Mouse (Mus musculus) testis, adult 2 months (tissue): ENCODE results near the gene Sec31b. TPM values are rescaled to one million over a fixed set of nuclear protein-coding genes. Genes with fewer than 3 reads are reported as not detected.
A peak's percentile ranks its signal among the peaks of the same experiment; 100 is the strongest.

Source experiments
- H3K27ac ChIP-seq: fragments of 200-500 bp; 2 replicates; pipeline ENCODE4 v1.5.1; 2012; ENCODE audit warnings: low read depth, low read length; ENCODE audit not compliant: control insufficient read depth, insufficient read depth
- H3K27me3 ChIP-seq: fragments of 200-500 bp; 2 replicates; pipeline ENCODE4 v1.6.1; 2012; ENCODE audit warnings: mild to moderate bottlenecking, low read length, moderate library complexity; ENCODE audit not compliant: control insufficient read depth, insufficient read depth
- H3K36me3 ChIP-seq: fragments of 200-500 bp; 2 replicates; pipeline ENCODE4 v1.6.1; 2012; ENCODE audit warnings: mild to moderate bottlenecking, low read length; ENCODE audit not compliant: control insufficient read depth, insufficient read depth
- H3K4me1 ChIP-seq: fragments of 200-500 bp; 2 replicates; pipeline ENCODE4 v1.6.1; 2012; ENCODE audit warnings: low read length; ENCODE audit not compliant: control insufficient read depth, insufficient read depth
- H3K4me3 ChIP-seq: fragments of 200-500 bp; 2 replicates; pipeline ENCODE4 v1.5.1; 2012; ENCODE audit warnings: low read depth, mild to moderate bottlenecking, low read length, moderate library complexity, mixed read lengths; ENCODE audit not compliant: control insufficient read depth
- CTCF ChIP-seq: fragments of 200-500 bp; IDR thresholded peaks from 2 replicates; pipeline ENCODE4 v1.5.1; 2012; ENCODE audit warnings: low read depth, mild to moderate bottlenecking, inconsistent platforms, low read length, moderate library complexity; ENCODE audit not compliant: control insufficient read depth, insufficient read depth, insufficient replicate concordance
- POLR2A ChIP-seq: fragments of 200-500 bp; IDR thresholded peaks from 2 replicates; pipeline ENCODE4 v1.6.1; 2012; ENCODE audit warnings: low read depth, mild to moderate bottlenecking, inconsistent platforms, low read length, moderate library complexity; ENCODE audit not compliant: control insufficient read depth
- polyA plus RNA-seq: library from polyadenylated mRNA; depleted of rRNA; stranded (reverse); fragments of >200 nt; gene quantifications from 2 replicates; pipeline ENCODE4 v1.2.3, GENCODE M21; 2012

The Sec31b gene
- polyA plus RNA-seq, 1 experiment, result 3.2 TPM

- H3K4me1 ChIP-seq, result peaks cover 21% of the 10 kb centered on the region
- no peak overlapping the region for H3K27ac ChIP-seq
- H3K36me3 ChIP-seq, result no peaks in the 10 kb centered on the region
- H3K4me3 ChIP-seq, result no peak overlapping the region
- TF ChIP-seq POLR2A (no peak), CTCF (no peak)
- H3K27me3 ChIP-seq, result peaks cover 5% of the 10 kb centered on the region; the same call in 1 of the 2 replicates
Measured at GRCm38 (mm10) chr19:44513054-44513833, 32.4 kb downstream of the Sec31b start.

GRCm38 (mm10) chr19:44512601-44513000, 33.1 kb downstream of the Sec31b start:
- H3K4me1 ChIP-seq, result peaks cover 21% of the 10 kb centered on the region
- no peaks in the 10 kb centered on the region for H3K36me3 ChIP-seq
- H3K4me3 ChIP-seq, result no peak overlapping the region
- no peak overlapping the region for H3K27ac ChIP-seq
- H3K27me3 ChIP-seq, result peaks cover 5% of the 10 kb centered on the region; the same call in 1 of the 2 replicates
- TF ChIP-seq CTCF, result no peak
- TF ChIP-seq POLR2A, result no peak

GRCm38 (mm10) chr19:44511451-44512231, 34.0 kb downstream of the Sec31b start:
- Histone ChIP-seq H3K4me3 (peak overlapping the region; percentile 63), H3K27me3 (peaks cover 5% of the 10 kb centered on the region; the same call in 1 of the 2 replicates), H3K27ac (no peak overlapping the region), H3K4me1 (peaks cover 19% of the 10 kb centered on the region), H3K36me3 (no peaks in the 10 kb centered on the region)
- TF ChIP-seq CTCF (no peak), POLR2A (no peak)

GRCm38 (mm10) chr19:44510534-44511175, 35.0 kb downstream of the Sec31b start:
- TF ChIP-seq POLR2A (no peak), CTCF (no peak)
- H3K4me3 ChIP-seq, result peak overlapping the region; percentile 25; the same call in 1 of the 2 replicates
- peaks cover 19% of the 10 kb centered on the region for H3K4me1 ChIP-seq
- peaks cover 5% of the 10 kb centered on the region; the same call in 1 of the 2 replicates for H3K27me3 ChIP-seq
- H3K36me3 ChIP-seq, result no peaks in the 10 kb centered on the region
- no peak overlapping the region for H3K27ac ChIP-seq

GRCm38 (mm10) chr19:44502741-44503140, 42.9 kb downstream of the Sec31b start:
- TF ChIP-seq POLR2A (no peak), CTCF (no peak)
- Histone ChIP-seq H3K27me3 (no peaks in the 10 kb centered on the region), H3K4me1 (no peaks in the 10 kb centered on the region)

GRCm38 (mm10) chr19:44501925-44502324, 43.7 kb downstream of the Sec31b start:
- TF ChIP-seq POLR2A (no peak), CTCF (no peak)
- Histone ChIP-seq H3K36me3 (no peaks in the 10 kb centered on the region), H3K4me1 (no peaks in the 10 kb centered on the region), H3K27ac (no peak overlapping the region), H3K4me3 (no peak overlapping the region), H3K27me3 (no peaks in the 10 kb centered on the region)

More at GRCm38 (mm10) chr19:44502741-44503140, 42.9 kb downstream of the Sec31b start:
- Histone ChIP-seq H3K4me3 (no peak overlapping the region), H3K36me3 (no peaks in the 10 kb centered on the region), H3K27ac (no peak overlapping the region)

GRCm38 (mm10) chr19:44500240-44500639, 45.4 kb downstream of the Sec31b start:
- Histone ChIP-seq H3K27me3 (no peaks in the 10 kb centered on the region), H3K4me1 (no peaks in the 10 kb centered on the region), H3K4me3 (no peak overlapping the region), H3K36me3 (no peaks in the 10 kb centered on the region), H3K27ac (no peak overlapping the region)
- no peak for TF ChIP-seq CTCF
- no peak for TF ChIP-seq POLR2A
